Mouse (Mus musculus): ENCODE data around the gene Arpp21.

DNA sequence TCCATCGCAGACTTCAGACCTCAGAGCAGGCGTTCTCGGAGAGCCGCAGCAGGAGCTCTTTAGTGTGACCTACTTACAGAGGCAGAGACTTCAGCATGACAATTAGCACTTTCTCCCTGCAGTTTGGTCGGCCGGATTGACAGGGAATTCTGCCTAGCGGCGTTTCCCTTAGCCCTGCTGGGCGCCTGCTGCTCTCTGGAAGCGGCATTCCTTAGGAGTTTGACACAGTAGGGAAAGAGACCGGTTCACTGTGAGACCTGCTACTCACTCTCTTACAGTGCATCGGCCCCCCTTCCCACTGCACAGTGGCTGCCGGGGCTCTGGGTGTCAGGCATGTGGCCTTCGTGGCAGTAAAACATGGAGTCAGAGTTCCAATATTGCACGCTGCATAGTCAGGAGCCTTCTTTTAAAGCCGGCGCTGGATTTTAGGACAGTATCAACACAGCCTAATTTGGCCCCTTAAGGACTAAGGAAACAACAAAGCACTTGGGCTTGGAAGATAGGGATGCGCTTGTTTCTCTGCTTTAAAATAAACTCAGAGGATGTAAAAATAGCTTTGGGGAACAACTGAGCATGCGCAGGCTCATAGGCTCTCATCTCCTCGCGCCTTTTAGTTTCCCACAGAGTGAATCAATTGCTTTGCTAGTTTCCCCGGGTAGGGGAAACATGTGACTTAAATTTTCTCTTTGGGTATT is 117.2 kb downstream of the Arpp21 start:
- TF ChIP-seq GATA1 (IDR thresholded peaks at IDR 0.05; ENCODE audit: borderline replicate concordance, low read length) (no peak), FLI1 (IDR thresholded peaks at IDR 0.05; ENCODE audit: low read length) (no peak)
